In genomic region chr8:121431499-121431898, GRCm38 (mm10) we compare ENCODE assay signal across 11 mouse cellular contexts.
DNase-seq lines count a peak whose midpoint lies in the region; ATAC-seq and TF ChIP-seq lines count a peak whose summit lies in the region.
"Had no signal": no experiment of that assay in that cellular context is flagged by ENCODE, and none has a peak within 500 bp of the region (broad histone marks: within the 10 kb centered on the region; RNA-seq: fewer than 3 reads in every experiment).

No protein-coding gene starts in this region.

- 0 out of 2 replicates have a peak, but pooled peaks have one; percentile 24 for ATAC-seq in hindbrain, postnatal 0 days
- ATAC-seq in hindbrain, embryonic 13.5 days (ENCODE audit: low FRiP score): no peak
- ATAC-seq in inflammation-experienced regulatory T-cells, adult 6 months: no peak
- no peak for ATAC-seq in megakaryocyte-erythroid progenitor cell, adult 5-6 weeks (replicated peaks; ENCODE audit: low FRiP score, low TSS enrichment, poor library complexity, severe bottlenecking)
- ATAC-seq: forebrain, embryonic 16.5 days had no signal

- no peaks in the 10 kb centered on the region for H3K9me3 ChIP-seq in hindbrain, postnatal 0 days (ENCODE audit: low read length)
- no peaks in the 10 kb centered on the region for H3K9me3 ChIP-seq in hindbrain, embryonic 13.5 days
- H3K9me3 ChIP-seq: megakaryocyte, embryonic 14.5 days had no signal

- no peak overlapping the region for H3K4me2 ChIP-seq in hindbrain, postnatal 0 days (ENCODE audit: low read depth, low read length)
- no peak overlapping the region for H3K4me2 ChIP-seq in hindbrain, embryonic 13.5 days

- no peak overlapping the region for H3K4me3 ChIP-seq in hindbrain, postnatal 0 days (ENCODE audit: low read length)
- H3K4me3 ChIP-seq in hindbrain, embryonic 13.5 days: no peak overlapping the region
- H3K4me3 ChIP-seq: megakaryocyte, embryonic 14.5 days had no signal

- H3K4me1 ChIP-seq in hindbrain, postnatal 0 days (ENCODE audit: insufficient read depth, low read length): peaks cover 5% of the 10 kb centered on the region; the same call in 1 of the 2 replicates
- peaks cover 10% of the 10 kb centered on the region for H3K4me1 ChIP-seq in hindbrain, embryonic 13.5 days (replicated peaks)

- 57% methylated on average over 8 of the region's 8 CpGs for WGBS in hindbrain, postnatal 0 days
- 79% methylated on average over 8 of the region's 8 CpGs for WGBS in hindbrain, embryonic 13.5 days

- H3K9ac ChIP-seq in hindbrain, postnatal 0 days (replicated peaks; ENCODE audit: low read length): no peak overlapping the region
- no peak overlapping the region for H3K9ac ChIP-seq in hindbrain, embryonic 13.5 days

- H3K36me3 ChIP-seq in hindbrain, postnatal 0 days (ENCODE audit: insufficient read depth, low read length): no peaks in the 10 kb centered on the region
- H3K36me3 ChIP-seq in hindbrain, embryonic 13.5 days: no peaks in the 10 kb centered on the region

- no peaks in the 10 kb centered on the region for H3K27me3 ChIP-seq in hindbrain, postnatal 0 days (ENCODE audit: insufficient read depth, low read length)
- peaks cover 30% of the 10 kb centered on the region for H3K27me3 ChIP-seq in hindbrain, embryonic 13.5 days

- no peak overlapping the region for H3K27ac ChIP-seq in hindbrain, postnatal 0 days
- no peak overlapping the region for H3K27ac ChIP-seq in hindbrain, embryonic 13.5 days

- no peak for TF ChIP-seq CTCF in hindbrain, postnatal 0 days (IDR thresholded peaks at IDR 0.05; ENCODE audit: low read depth)

- no peak for DNase-seq in hindbrain, postnatal 0 days (ENCODE audit: low spot score)
- DNase-seq in NIH3T3 (ENCODE audit: low read depth) (peak; percentile 46), adipocyte (ENCODE audit: low spot score) (peak; percentile 59)
- peak; percentile 41 to 58 for DNase-seq in kidney, postnatal 25 days
- DNase-seq: cerebellum, postnatal 36 days; spleen, adult 18-20 months had no signal
